Mouse (Mus musculus): ENCODE data around the gene Pde6g. TPM values are rescaled to one million over a fixed set of nuclear protein-coding genes. Genes with fewer than 3 reads are reported as not detected.

The Pde6g gene
- total RNA-seq (2021) = under 1 TPM in 1 of 2 experiments, not detected in 1; 0.43 TPM
- long read RNA-seq, experiment 1 = 0 reads
- long read RNA-seq, experiment 2 = 0 reads

DNA sequence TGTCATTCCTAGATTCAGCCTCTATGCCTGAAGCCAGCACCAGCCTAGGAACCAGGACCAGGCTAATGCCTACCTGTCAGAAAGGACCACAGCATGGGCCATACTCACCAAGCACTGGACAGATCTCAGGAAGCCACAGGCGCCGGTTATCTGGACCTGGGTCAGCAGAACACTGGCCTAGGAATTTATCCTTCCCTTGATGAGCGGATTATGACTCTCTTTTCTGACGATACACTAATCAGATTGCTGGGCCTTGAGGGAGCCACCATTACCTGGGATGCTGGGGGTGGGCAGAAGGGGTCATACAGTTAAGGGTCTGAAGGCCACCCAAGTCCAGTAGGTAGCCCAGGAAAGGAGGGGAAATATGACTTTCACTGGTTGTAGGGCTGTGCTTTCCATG is at the start of gene Pde6g:
Gene Pde6g (minus strand): TSS at position 195 of the 400 bp plus-strand sequence.
- DNase-seq (ENCODE audit: low spot score in 2 of 2) = no peak

DNA sequence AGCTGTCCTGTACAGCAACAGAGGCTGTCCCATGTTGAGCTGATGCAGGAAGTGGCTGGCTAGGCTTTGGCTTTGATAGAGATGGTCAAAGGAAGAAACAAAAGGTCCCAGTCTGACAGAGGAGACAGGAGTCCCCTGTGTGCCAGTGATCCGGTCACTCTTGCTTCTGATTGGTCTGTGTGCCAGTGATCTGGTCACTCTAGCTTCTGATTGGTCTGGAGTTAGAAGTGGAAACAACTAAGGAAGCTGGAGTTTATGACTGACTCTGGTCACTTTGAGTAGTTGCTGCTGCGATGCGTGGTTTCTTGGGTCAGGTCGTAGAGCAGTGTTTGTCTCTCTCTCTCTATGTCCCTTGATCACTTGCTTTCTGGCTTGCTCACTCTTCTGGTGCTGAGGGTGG is 48.4 kb upstream of the Pde6g start:
- no peak for DNase-seq (ENCODE audit: low spot score in 2 of 2)

DNA sequence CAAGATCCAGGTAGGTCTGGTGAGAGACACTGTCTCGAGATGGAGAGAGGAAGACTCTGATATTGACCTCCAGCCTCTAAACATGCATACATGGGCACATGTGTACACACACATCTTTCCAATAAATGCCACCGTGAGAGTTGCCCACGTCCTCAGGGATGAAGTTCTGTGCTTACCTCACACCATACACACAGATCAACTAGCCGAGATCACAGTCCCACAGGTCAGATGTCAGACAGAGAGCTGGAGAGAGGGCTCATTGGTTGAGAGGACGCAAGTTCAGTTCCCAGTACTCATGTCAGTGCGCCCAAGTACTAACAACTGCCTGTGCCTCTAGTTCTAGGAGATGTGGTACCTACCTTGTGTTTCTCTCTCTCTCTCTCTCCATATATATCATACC is 47.7 kb upstream of the Pde6g start:
- DNase-seq (ENCODE audit: low spot score in 2 of 2) = no peak

DNA sequence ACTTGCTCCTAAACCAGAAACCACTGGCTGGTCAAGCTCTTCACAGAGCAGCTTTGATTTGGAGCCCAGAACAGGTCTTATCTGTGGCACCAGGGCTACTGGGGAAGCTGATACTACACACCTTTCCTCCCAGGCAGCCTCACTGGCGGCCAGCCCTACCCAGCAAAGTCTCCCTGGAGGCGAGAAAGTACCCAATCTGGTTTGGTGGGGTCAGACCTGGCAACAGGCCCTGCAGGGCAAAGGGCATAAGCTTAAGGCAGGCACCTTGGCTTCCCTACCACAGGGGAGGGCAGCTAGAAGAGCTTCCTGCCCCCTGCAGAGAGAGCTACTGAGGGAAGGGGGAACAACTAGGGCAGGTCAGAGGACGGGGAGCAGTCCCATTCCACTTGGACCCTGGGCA is 47.1 kb upstream of the Pde6g start:
- no peak for DNase-seq (ENCODE audit: low spot score in 2 of 2)

DNA sequence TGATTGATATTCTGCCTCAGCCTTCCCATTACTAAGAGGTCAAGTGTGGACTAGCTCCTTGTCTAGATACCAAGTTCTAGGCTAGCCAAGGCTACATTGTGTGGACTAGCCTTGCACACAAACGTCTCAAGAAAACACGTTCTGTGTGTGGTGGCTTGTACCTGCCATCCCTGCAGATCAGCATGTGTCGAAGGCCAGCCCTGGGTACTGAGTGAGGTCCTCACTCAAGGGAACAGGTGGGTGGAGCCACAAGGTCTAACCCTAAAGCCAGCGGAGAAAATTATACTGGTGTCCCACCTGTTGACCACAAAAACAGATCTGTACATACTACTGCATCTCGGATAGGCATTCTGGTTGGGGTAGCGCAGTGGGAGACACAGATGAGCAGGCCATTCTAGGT is 46.6 kb upstream of the Pde6g start:
- no peak for DNase-seq (ENCODE audit: low spot score in 2 of 2)

DNA sequence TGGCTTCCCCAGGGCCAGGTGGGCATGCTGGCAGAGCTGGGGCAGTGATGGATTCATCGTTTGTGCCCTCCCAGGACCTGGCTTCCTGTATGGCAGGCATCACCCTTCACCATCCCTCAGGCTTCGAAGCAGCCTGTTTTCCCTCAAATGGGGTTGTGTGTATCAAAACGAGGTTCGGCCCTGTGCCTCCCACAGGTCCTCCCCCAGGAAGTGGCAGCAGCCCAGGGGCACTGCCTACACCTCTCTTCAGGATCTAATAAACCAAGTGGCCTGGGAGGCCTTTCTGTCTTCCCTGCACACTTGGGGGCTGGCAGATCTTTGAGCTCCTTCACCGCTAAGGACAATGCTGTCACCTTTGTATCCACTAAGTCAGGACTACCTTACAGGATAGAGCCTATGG is 45.6 kb upstream of the Pde6g start:
- DNase-seq (ENCODE audit: low spot score in 2 of 2) = no peak

DNA sequence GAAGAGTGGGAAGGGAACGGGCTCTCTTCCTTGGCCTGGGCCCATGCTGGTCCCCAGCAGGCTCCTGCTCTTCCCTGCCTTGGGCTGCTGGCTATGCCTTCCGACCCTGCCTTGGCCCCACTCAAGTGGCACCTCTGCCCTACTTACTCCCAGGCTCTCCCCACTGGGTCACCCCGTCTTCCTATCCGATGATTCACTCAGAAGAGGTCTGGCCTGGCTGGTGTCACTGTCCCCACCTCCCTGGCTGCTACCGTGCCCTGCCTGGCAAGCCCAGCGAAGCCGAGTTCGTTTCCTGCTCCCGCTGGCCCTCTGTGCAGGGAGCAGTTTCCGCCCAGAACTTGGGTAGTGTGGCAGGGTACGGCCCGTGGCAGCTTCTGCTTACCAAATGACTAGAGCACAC is 44.9 kb upstream of the Pde6g start:
- DNase-seq (ENCODE audit: low spot score in 2 of 2) = no peak

DNA sequence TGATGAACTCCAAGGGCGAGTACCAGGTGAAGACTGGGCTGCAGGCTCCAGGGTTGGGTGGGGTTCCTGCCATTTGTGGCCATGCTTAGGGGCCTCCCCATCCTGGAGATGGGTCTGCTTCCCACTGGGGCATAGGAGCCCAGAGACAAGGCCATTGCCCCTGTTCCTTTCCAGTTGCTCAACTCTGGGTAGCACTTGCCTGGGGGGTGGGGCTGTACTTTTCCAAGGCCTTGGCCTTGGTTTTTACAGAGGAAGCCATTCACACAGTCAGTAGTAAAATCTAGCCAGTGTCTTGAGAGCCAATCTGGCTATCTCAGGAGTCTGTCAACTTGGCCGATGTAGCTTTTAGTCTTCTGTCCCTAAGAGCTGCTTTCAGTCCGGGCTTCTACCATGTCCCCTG is 44.1 kb upstream of the Pde6g start:
- DNase-seq (ENCODE audit: low spot score in 2 of 2) = no peak

DNA sequence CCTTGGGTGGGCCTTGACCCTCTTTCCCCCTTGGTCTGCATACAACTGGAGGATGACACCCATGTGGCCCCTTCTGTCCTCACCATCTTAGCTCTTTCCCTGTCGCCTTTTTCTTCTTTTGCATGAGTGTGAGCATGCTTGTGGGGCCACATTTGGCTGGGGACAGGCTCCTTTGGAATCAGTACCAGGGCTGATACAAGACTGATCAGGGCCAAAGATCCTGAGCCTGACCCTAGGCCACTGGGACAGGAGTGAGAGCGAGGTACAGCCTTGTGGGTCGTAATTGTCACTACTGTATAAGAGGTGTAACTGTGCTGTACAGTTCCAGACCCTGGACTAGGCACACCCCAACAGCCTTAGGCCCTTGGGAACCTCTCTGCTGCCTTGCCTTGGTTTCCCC is 40.6 kb upstream of the Pde6g start:
- DNase-seq (ENCODE audit: low spot score in 2 of 2) = no peak

DNA sequence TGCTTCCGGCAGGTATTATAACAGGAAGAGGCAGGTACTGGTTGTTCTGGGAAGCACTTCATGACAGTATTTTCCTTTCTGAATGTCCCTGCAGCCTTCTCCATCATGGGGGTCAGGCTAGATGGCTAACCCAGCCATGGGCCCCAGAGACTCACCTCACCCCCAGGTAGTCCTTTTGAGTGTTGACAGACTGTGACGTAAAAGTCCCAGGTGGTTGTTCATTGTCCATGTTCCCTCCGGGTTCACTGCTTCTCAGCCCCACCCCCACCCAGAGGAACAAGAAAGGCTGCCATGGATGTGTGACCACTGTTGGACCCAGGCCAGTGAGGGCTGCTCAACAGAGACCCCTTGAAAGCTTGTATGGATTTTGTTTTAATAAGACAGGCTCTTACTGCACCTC is 40.1 kb upstream of the Pde6g start:
- no peak for DNase-seq (ENCODE audit: low spot score in 2 of 2)

DNA sequence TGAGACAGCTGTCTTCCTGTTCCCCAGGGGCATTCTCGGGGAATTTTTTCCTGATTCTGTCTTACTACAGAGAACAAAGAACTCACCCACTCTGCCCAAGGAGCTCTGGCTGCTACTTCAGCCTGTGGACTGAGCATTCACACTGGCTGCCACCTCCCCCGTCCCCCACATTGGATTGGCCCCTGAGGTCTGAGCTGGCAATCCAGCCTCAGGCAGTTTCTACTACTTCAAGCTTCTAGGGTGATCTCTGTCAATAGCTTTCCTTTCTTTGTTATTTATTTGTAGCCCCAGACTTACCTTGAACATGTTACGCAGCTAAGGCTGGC is 39.5 kb upstream of the Pde6g start:
- no peak for DNase-seq (ENCODE audit: low spot score in 2 of 2)

DNA sequence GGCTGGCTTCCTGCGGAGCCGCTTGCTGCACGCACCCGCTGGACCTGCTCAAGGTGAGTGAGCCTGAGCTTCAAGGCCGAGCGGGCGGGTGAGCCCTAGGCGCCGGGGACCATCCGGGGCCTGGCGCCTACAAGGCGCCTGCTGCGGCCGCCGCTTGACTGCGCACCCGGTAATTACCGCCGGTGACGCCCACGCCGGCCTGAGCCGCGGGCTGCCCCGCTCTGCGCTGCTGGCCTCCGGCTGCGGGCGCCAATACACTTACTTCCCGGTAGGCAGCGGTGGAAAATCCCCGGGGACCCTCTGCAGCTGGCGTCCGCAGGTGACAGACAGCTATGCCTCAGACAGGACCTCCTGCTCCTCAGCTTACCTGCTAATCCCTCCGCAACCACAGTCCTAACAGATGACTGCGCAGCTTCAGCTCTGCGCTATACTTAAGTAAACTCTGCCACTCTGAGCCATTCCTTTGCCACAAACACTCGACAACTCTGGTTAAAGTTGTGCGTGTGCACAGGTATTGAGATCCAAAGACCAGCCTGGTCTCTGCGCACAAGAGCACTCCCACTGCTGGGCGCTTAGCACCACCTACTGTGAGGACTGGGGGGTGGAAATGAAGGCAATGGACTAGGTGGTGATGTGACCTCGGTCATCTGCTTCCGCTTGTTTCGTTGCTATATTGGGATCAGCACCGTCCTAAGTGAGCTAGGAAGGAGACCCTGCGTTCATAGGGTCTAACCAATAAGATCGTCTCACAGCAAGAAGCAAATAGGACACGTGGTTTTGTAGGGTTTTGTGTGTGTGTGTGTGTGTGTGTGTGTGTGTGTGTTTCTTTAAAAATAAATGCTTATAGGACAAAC is 39.0 kb upstream of the Pde6g start:
- DNase-seq (ENCODE audit: low spot score in 2 of 2) = peak in 1 of 2 experiments; percentile 32

DNA sequence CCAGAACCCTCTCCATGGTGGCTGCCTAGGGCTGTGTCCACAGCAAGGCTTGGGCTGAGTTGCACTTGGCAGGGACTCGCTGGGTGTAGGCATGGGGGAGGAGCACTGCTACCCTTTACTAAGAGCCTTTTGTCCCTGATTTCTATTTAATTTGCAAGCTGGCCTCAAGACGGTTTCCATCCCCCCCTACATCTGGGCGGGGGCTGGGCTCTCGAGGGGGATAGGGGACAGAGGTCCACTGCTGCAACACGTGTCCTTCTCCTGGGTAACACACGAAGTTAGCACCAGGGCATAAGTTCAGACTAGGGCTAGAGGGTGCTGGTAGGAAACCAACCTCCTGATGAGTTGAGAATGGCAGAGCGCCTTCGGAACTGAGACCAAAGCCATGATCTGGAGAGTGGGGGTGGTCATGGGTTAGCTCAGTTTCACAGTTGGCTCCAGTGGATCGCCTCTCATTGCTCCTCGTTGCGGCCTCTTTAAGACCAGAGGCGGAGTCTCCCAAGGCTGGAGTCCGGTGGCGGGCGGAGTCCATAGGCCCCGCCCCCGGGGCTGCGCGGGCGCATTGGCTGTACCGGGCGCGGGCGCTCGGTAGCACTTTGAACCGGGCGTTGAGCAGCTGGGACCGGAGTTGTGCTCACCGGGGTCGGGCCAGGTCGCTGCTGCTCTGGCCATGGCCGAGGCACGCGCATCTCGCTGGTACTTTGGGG is 38.2 kb upstream of the Pde6g start, which contains the start of gene Slc25a10:
Gene Slc25a10 (plus strand): TSS at position 524 of the 707 bp plus-strand sequence.
- peak; percentile 81 to 88 for DNase-seq (ENCODE audit: low spot score in 2 of 2)

DNA sequence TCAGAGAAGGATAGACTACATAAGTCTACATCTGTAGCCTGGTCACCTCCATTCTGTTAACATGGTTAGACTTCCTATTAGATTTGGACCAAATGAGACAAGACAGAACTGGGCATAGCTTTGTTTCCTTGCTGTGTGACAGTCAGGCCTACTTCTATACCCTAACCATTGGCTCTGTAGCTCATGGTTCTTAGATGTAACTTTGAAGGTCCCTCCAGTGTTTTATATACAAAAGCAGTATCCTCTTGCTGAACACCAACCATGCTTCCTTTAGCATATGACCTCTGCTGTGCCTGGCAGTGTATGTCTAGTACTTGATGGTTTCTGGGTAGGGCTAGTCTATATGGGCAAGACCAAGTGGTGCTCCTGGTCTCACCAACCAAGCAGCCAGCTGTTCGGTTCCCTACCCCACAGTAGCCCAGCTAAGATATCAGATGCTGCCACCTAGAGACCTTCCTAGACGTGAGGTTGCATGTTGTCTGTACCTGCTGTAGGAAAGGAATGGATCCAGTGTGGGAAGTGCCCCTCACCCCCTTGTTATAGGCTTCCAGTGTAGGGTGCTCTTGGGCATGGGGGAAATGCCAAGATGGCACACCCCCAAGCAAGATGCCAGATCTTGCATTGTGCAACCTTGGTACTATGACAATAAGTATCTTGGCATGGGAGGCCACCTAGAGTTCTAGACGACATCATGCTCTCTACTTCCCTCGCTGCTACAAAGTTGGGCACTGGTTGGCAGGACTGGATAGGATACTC is 37.2 kb upstream of the Pde6g start:
- DNase-seq (ENCODE audit: low spot score in 2 of 2) = no peak

DNA sequence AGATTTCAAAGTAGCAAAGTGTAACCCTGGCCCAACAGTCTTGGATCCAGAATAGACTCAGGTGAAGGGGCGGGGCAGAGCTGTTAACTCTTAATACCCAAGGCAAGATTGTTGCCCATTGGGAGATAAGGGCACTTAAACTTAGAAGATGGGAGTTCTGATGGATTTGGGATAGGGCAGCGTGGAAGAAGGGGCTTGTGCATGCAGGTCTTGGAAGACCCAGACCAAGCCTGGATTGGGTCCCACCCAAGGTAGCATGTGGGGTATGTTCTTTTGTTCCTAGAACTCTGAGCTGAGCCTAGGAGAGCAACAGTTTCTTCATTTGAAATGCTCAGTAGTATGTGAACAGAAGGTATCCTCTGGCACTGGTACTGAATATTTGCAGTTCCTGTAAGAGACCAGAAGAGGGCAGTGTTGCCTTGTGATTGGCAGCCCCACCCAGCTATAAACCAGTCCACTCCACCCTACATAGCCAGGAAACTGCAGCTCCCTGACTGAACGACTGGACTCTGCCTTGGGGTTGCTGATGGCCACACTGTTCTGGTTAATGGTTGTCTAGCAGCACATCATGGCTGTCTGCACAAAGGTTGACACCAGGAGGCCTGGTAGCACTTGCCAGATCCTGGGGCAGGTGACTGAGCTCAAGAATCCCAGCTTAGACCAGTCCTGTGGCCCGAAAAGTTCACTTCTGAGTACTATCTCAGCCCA is 35.9 kb upstream of the Pde6g start:
- peak; percentile 60 to 88 for DNase-seq (ENCODE audit: low spot score in 2 of 2)

DNA sequence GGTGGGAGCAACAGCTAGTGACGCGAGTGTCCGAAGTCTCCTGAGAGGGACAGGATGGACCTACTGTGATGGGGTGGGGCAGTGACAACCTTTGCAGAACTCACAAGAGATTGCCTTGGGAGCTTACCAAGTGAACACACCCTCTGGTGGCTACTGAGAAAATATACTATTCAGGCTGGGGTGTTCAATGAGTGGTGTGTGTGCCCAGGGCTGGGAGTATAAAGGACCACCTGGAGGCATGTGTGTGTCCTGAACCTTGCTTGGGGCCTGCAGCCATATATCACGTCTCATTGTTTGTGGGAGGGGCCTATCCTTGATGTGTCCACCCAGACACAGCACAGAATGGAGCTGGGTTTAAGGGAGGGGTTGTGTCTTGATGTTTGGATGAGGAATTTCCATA is 35.2 kb upstream of the Pde6g start:
- DNase-seq (ENCODE audit: low spot score in 2 of 2) = no peak

DNA sequence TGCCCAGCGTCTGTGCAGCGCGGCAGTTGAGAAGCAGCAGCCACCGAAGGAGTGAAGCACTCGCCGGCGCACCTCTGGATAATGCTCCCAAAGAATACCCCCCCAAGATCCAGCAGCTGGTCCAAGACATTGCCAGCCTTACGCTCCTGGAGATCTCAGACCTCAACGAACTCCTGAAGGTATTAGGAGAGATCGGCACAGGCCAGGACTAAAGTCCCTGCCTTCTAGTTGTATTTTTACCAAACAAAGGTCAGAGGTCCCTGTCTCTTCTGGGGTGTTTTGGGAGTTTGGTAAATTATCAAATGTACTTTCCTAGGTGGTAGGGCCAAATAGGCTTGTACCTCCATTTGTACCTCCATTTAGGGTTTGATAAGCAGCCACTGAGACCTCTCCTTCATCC is 32.0 kb upstream of the Pde6g start:
- DNase-seq (ENCODE audit: low spot score in 2 of 2) = no peak

DNA sequence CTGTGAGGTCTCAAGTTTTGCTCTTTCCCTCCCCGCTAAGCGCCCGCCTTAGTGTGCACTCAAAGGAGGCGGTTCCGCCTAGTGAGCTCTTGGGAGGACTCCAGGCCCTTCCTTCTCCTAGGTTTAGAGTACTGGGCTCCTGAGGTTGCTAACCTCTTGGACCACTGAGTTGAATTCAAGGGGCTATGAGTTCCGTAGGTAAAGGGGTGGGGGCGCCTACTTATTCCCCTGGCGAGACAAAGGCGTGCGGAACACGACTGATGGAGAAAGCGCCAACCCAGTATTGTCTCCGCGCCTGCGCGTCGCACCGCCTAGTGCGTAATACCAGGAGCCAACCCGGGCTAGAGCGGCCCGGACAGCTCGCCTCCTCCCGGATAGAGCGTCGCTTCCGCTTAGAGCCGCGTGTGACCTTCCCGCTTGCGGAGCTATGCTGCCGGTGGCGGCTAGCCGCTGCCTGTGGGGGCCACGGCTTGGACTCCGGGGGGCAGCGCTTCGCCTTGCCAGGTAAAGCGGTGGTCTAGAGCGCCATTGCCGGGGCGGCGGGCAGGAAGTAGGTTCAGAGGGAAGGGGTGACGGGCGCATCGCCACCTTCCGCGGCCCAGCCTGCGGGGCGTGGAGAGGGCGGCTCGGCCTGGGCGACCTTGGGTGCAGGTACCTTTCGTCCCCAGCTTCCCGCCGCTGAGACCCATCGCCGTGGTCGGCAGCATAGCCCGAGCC is 31.1 kb upstream of the Pde6g start, which contains the start of gene Mrpl12:
Gene Mrpl12 (plus strand): TSS at position 349 of the 717 bp plus-strand sequence.
- peak; percentile 88 to 93 for DNase-seq (ENCODE audit: low spot score in 2 of 2)

DNA sequence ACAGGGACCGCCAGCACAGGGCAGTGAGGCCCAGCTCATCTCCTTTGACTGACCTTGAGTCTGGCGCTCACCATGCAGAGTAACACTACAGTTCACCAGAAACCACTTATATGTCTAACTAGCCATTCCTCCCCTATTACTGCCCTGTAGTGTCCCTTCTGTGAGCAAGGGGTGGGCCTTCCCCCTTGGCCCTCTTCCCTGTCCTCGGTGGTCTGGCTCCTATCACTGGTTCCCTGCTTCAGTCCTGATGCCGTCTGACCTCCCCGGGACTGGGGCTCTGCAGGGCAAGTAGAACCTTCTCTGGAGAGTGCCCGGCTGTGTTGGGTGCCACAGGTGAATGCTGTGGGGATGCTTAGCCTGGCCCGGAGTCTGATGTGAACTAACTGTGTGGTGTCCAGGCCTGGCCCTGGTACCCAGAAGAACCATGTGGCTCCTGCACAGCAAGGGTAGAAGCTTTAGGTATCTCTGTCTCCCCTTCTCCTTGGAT is 30.2 kb upstream of the Pde6g start:
- no peak for DNase-seq (ENCODE audit: low spot score in 2 of 2)

DNA sequence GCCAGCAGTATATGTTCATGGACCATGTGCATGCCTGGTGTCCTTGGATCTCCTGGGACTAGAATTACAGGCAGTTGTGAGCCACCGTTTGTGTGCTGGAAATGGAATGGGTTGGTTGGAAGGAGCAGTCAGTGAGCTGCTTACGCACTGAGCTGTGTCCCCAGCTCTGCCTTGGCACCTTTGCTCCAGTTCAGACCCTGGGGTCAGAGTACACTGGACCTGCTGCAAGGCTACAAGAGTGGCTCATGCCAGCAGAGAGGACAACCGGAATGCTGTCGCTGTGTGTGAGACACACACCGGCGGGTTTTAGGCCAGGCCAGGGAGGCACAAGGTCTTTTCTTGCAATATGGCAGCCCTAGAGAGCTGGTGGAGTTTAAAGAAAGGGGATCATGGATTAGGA is 18.8 kb upstream of the Pde6g start:
- no peak for DNase-seq (ENCODE audit: low spot score in 2 of 2)
